Mouse (Mus musculus): Measurements from ENCODE around the gene Cd55.
"Not testable (repeated sequence)": the region's sequence is repeated elsewhere in the genome, so short reads cannot be mapped to it uniquely, and the experiment has no call there.

The Cd55 gene

DNA sequence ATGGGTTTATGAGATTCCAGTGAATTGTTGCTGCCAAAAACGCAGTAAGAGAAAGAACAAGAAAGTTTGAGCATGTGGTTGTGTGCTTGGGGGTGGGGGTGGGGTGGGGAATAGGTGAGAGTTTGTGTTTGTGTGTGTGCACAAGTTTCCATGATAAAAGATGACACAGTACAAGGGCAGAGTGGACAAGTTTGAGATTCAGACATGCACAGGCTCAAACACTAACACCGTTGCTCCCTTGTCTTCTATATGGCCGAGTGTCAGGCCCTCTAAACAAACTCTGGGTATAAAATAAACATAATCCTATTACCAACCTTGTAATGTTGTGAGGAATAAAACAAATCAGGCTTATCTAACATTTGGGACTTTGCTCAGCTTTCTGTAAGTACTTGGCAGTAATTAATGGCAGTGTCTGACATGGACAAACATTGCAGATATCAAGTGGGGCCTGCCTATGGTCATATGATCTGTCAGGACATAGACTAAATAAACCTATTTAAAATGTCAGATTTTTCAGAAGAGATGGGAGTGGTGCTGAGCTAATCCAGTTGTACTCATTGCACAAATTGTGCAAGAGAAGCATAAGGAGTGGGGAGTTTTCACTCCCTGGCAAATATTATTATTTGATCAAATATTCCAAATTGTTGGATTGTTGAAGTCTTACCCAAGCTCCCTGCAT is 35.2 kb downstream of the Cd55 start:
- not testable (repeated sequence) for DNase-seq (ENCODE audit: low spot score)

DNA sequence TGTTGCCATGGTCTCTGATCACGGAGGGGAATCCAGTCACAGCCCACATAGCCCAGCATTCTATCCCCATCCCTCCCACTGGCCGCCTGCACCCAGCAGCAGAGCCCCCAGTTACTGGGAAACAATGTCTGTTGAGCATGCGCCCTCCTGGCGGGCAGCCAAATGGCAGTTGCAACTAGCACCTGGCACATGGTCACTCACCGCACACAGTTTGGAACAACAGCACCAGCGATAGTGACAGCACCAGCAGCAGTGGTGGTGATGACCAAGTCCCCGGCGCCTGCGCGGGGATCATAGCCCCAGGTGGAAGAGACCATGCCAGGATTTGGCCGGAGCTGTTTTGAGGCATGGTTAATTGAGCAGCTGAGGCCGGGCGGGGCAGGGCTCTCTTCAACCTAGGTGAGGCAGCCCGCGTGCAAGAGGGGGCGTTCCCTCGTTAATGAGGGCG is 39.9 kb downstream of the Cd55 start, which contains the start of gene Cd55b:
Cd55b (minus strand) TSS at position 346 of the 448 bp plus-strand sequence.
- DNase-seq (ENCODE audit: low spot score), result no peak

DNA sequence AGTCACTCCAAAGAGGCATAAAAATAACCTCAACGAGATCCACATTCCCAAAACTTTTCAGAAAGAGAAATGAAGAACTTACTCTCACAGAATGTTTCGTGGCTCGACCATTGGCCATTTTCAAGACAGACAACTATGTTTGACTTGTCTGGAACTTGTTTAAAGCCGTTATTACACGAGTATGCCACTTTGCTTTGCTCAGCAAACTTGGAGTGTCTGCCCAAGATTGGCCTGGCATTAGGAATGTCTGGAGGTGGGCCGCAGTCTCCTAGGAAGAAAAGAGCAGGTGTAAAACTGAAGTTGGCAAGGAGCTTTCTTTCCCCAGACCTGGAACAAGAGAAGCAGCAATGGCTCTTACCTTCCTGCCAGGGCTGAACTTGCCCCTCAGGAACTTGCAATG is 40.5 kb downstream of the Cd55 start:
- DNase-seq (ENCODE audit: low spot score), result not testable (repeated sequence)

DNA sequence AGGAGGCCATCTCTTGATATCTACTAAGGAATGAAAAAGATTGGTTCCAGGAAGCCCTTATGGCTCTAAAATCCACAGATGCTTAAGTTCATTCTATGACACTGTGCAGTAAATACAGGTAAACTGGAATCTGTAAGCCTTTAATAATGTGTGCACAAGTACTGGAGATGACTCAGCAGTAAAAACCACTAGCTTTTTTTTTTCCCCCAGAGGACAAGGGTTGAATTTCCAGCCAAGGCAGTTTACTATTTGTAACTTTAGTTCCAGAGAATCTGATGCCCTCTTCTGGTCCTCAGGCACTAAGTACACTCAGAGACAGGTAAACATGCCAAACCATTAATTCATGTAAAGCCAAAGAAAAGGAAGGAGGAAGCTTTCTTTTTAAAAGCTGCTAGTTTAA is 65.4 kb downstream of the Cd55 start:
- not testable (repeated sequence) for DNase-seq (ENCODE audit: low spot score)

All from urinary bladder, postnatal 25 days (tissue).